Mouse (Mus musculus) spleen, adult 2 months (tissue): ENCODE results near the gene Shld2.

Source experiments
- CTCF ChIP-seq: fragments of 200-500 bp; IDR thresholded peaks from 2 replicates; pipeline ENCODE4 v1.5.1; 2011; ENCODE audit warnings: mild to moderate bottlenecking, inconsistent platforms; ENCODE audit not compliant: insufficient read depth, insufficient read length, insufficient replicate concordance; ENCODE audit errors: extremely low read depth
- POLR2A ChIP-seq: fragments of 200-500 bp; IDR thresholded peaks from 2 replicates; pipeline ENCODE4 v1.6.1; 2011; ENCODE audit warnings: low read depth, low read length, inconsistent platforms

GRCm38 (mm10) chr14:34348301-34348700, 38.0 kb upstream of the Shld2 start:
- TF ChIP-seq CTCF = no peak
- no peak for TF ChIP-seq POLR2A
